Mouse (Mus musculus) CH12.LX (cell line): ENCODE data around the gene Cpt1a. TPM values are rescaled to one million over a fixed set of nuclear protein-coding genes. Genes with fewer than 3 reads are reported as not detected.

Experiments
- DNase-seq: peaks from one replicate; pipeline ENCODE4 v3.0.0-alpha.2; 2013; ENCODE audit errors: extremely low read depth
- H3K27ac ChIP-seq: 2 replicates; pipeline ENCODE4 v1.5.1; 2012; ENCODE audit warnings: low read depth, mild to moderate bottlenecking, control low read depth, moderate library complexity; ENCODE audit not compliant: insufficient read depth
- H3K27me3 ChIP-seq: replicated peaks from 2 replicates; pipeline ENCODE3; 2012; ENCODE audit warnings: inconsistent platforms
- H3K36me3 ChIP-seq, 2 experiments: replicated peaks in 1 of 2; 2 replicates each; pipeline versions ENCODE3 to v1.6.1; 2012; ENCODE audit warnings: inconsistent platforms in 1 of 2, low read length in 1 of 2, mild to moderate bottlenecking in 1 of 2, mixed read lengths in 1 of 2, moderate library complexity in 1 of 2; ENCODE audit not compliant: control insufficient read depth in 1 of 2, insufficient read depth in 1 of 2
- H3K4me1 ChIP-seq, 2 experiments: 2 replicates each; pipeline ENCODE4 v1.6.1; 2012; ENCODE audit warnings: inconsistent platforms in 1 of 2, moderate library complexity in 1 of 2; ENCODE audit not compliant: insufficient read depth in 2 of 2, control insufficient read depth in 1 of 2
- H3K4me2 ChIP-seq: 2 replicates; pipeline ENCODE4 v1.6.1; 2012; ENCODE audit warnings: low read depth, mild to moderate bottlenecking, control low read depth; ENCODE audit not compliant: poor library complexity, insufficient read depth, severe bottlenecking
- H3K4me3 ChIP-seq, 3 experiments: fragments of 150-350 bp in 1 of 3; sonication (generic) in 1 of 3; replicated peaks in 1 of 3; 2 replicates each; pipeline versions ENCODE3 to v1.5.1; 2011 to 2012; ENCODE audit warnings: low read depth in 2 of 3, low read length in 2 of 3, mild to moderate bottlenecking in 2 of 3, moderate library complexity in 2 of 3, control low read depth in 1 of 3, improper control_type of control experiment in 1 of 3, inconsistent platforms in 1 of 3, mixed read lengths in 1 of 3; ENCODE audit not compliant: poor library complexity in 1 of 3
- H3K79me2 ChIP-seq: replicated peaks from 2 replicates; pipeline ENCODE4 v1.6.1; 2012; ENCODE audit warnings: mild to moderate bottlenecking, moderate library complexity; ENCODE audit not compliant: control insufficient read depth, poor library complexity, insufficient read depth, severe bottlenecking; ENCODE audit errors: extremely low read depth
- H3K9ac ChIP-seq: 2 replicates; pipeline ENCODE4 v1.6.1; 2012; ENCODE audit warnings: low read depth, mild to moderate bottlenecking, control low read depth, moderate library complexity; ENCODE audit not compliant: insufficient read depth
- H3K9me3 ChIP-seq: replicated peaks from 2 replicates; pipeline ENCODE3; 2012; ENCODE audit warnings: low read length, inconsistent platforms, mixed read lengths
- CTCF ChIP-seq, 2 experiments: IDR thresholded peaks in 1 of 2; conservative IDR thresholded peaks in 1 of 2; 2 replicates each; pipeline ENCODE4 v1.5.1; 2011 to 2012; ENCODE audit warnings: low read depth in 2 of 2, low read length in 2 of 2, improper control_type of control experiment in 1 of 2, inconsistent platforms in 1 of 2, mild to moderate bottlenecking in 1 of 2, moderate library complexity in 1 of 2
- EP300 ChIP-seq: IDR thresholded peaks from 2 replicates; pipeline ENCODE4 v1.6.1; 2011; ENCODE audit warnings: low read length, improper control_type of control experiment
- ETS1 ChIP-seq: conservative IDR thresholded peaks from 2 replicates; pipeline ENCODE4 v1.6.1; 2012; ENCODE audit warnings: low read depth, mild to moderate bottlenecking, inconsistent platforms, low read length, improper control_type of control experiment, moderate library complexity
- HCFC1 ChIP-seq: IDR thresholded peaks from 2 replicates; pipeline ENCODE4 v1.6.1; 2012; ENCODE audit warnings: low read depth, mild to moderate bottlenecking, inconsistent platforms, low read length, improper control_type of control experiment
- JUN ChIP-seq: IDR thresholded peaks from 2 replicates; pipeline ENCODE4 v1.6.1; 2011; ENCODE audit warnings: low read depth, mild to moderate bottlenecking, low read length, improper control_type of control experiment, moderate library complexity; ENCODE audit not compliant: insufficient read depth
- KAT2A ChIP-seq: IDR thresholded peaks from 2 replicates; pipeline ENCODE4 v1.6.1; 2012; ENCODE audit warnings: low read length, improper control_type of control experiment, inconsistent platforms; ENCODE audit not compliant: insufficient replicate concordance
- MAFK ChIP-seq: IDR thresholded peaks from 2 replicates; pipeline ENCODE4 v1.6.1; 2011; ENCODE audit warnings: low read length, improper control_type of control experiment; ENCODE audit not compliant: insufficient replicate concordance
- MAZ ChIP-seq: IDR thresholded peaks from 2 replicates; pipeline ENCODE4 v1.6.1; 2012; ENCODE audit warnings: low read depth, mild to moderate bottlenecking, inconsistent platforms, low read length, improper control_type of control experiment, moderate library complexity
- MEF2A ChIP-seq: IDR thresholded peaks from 2 replicates; pipeline ENCODE4 v1.6.1; 2014; ENCODE audit warnings: low read depth, mild to moderate bottlenecking, inconsistent platforms, low read length, improper control_type of control experiment, borderline replicate concordance
- MYC ChIP-seq: IDR thresholded peaks from 2 replicates; pipeline ENCODE4 v1.6.1; 2011; ENCODE audit warnings: low read depth, mild to moderate bottlenecking, improper control_type of control experiment, low read length
- NELFE ChIP-seq: IDR thresholded peaks from 2 replicates; pipeline ENCODE4 v1.6.1; 2011; ENCODE audit warnings: low read depth, low read length, improper control_type of control experiment
- POLR2A ChIP-seq: IDR thresholded peaks from 2 replicates; pipeline ENCODE4 v1.6.1; 2011; ENCODE audit warnings: low read depth, mild to moderate bottlenecking, improper control_type of control experiment, low read length
- SMC3 ChIP-seq: IDR thresholded peaks from 2 replicates; pipeline ENCODE4 v1.6.1; 2011; ENCODE audit warnings: low read depth, low read length, improper control_type of control experiment
- UBTF ChIP-seq: IDR thresholded peaks from 2 replicates; pipeline ENCODE4 v1.6.1; 2012; ENCODE audit warnings: low read depth, mild to moderate bottlenecking, inconsistent platforms, low read length, improper control_type of control experiment, moderate library complexity
- USF2 ChIP-seq: conservative IDR thresholded peaks from 2 replicates; pipeline ENCODE4 v1.6.1; 2011; ENCODE audit warnings: low read depth, low read length, improper control_type of control experiment
- ZC3H11A ChIP-seq: IDR thresholded peaks from 2 replicates; pipeline ENCODE4 v1.6.1; 2012; ENCODE audit warnings: low read depth, mild to moderate bottlenecking, inconsistent platforms, low read length, improper control_type of control experiment
- ZKSCAN1 ChIP-seq: IDR thresholded peaks from 2 replicates; pipeline ENCODE4 v1.6.1; 2012; ENCODE audit warnings: low read depth, inconsistent platforms, low read length, improper control_type of control experiment, borderline replicate concordance
- ZMIZ1 ChIP-seq: IDR thresholded peaks from 2 replicates; pipeline ENCODE4 v1.6.1; 2012; ENCODE audit warnings: low read depth, mild to moderate bottlenecking, inconsistent platforms, low read length, improper control_type of control experiment
- ZNF384 ChIP-seq: IDR thresholded peaks from 2 replicates; pipeline ENCODE4 v1.6.1; 2012; ENCODE audit warnings: low read depth, low read length, improper control_type of control experiment, inconsistent platforms
- dilution Hi-C: fragments of 300-500 bp; cut with MboI; formaldehyde crosslinking; loops from 2 replicates; pipeline ENCODE4 v1.14.3; 2020; ENCODE audit warnings: low sequenced_read_pairs; ENCODE audit not compliant: extremely low pct_unique_long_range_greater_than_20kb, extremely low pct_ligation_motif_present
- in situ Hi-C: fragments of 300-500 bp; cut with MboI; formaldehyde crosslinking; loops from 3 replicates; pipeline ENCODE4 v1.14.3; 2019; ENCODE audit warnings: low sequenced_read_pairs, low pct_ligation_motif_present, low pct_unique_long_range_greater_than_20kb, mixed read lengths
- polyA plus RNA-seq: library from polyadenylated mRNA; unstranded; fragments of >175 nt; gene quantifications from 2 replicates; pipeline ENCODE4 v1.2.1, GENCODE M21; 2012; ENCODE audit warnings: low read depth; ENCODE audit not compliant: insufficient read length
- total RNA-seq, 2 experiments: library from RNA; depleted of rRNA; stranded (reverse); fragments of 300-350 nt in 1 of 2; fragments of >200 nt in 1 of 2; gene quantifications; 2 replicates each; pipeline ENCODE4 v1.2.3; 2012 to 2014

Gene Cpt1a
- total and polyA plus RNA-seq, 3 experiments = 0.81 to 4.5 (median 2.6) TPM

DNA sequence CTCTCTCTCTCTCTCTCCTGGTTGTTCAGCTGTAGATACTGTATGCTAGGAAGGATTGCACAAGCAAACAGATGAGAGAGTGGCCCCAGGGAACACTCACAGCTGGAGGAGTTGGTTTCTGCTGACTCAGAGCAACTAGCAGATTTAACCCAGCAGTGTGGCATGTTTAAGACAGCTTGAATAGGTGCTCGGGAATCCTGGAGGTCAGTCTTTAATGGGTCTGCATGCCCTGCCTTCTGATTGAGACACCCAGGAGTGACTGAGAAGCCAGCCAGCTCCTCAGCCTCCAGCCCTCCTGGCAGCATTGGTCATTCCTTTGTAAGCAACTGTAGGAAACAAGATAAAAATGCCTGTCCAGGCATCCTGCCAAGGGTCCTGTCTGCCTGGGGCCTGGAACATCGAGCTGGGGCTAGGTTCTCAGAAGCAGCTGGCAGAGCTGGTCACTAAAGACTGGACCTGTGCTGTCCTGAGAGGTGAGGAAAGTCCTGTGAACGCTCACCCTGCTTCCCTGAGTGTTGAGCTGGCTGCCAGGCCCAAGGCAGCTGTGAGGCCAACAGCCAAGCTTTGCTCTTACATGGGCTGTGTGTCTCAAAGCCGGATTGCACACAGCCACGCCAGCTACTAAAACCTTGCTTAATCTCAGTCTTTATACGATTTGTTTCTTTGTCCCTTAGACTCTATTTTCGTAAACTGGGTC lies 31.4 kb downstream of the Cpt1a start:
- Histone ChIP-seq H3K27me3 (no peaks in the 10 kb centered on the region), H3K27ac (no peak overlapping the region), H3K79me2 (no peaks in the 10 kb centered on the region), H3K4me1 (no peaks in the 10 kb centered on the region), H3K4me2 (no peak overlapping the region), H3K9me3 (no peaks in the 10 kb centered on the region), H3K36me3 (peaks cover 2 to 3% of the 10 kb centered on the region in 2 experiments), H3K4me3 (no peak overlapping the region)
- no peak for DNase-seq
- no peak for TF ChIP-seq MEF2A
- TF ChIP-seq USF2 = no peak
- no peak for TF ChIP-seq ZC3H11A
- TF ChIP-seq ZKSCAN1 = no peak
- TF ChIP-seq EP300 = no peak
- no peak for TF ChIP-seq JUN
- no peak for TF ChIP-seq NELFE
- no peak for TF ChIP-seq MAFK
- no peak for TF ChIP-seq KAT2A
- TF ChIP-seq ZMIZ1 = no peak
- TF ChIP-seq MAZ = no peak
- TF ChIP-seq, all 38 proteins: peak for 0
- no peak overlapping the region for H3K9ac ChIP-seq
- in situ Hi-C loops (no loop called here), dilution Hi-C loops (no loop called here)

DNA sequence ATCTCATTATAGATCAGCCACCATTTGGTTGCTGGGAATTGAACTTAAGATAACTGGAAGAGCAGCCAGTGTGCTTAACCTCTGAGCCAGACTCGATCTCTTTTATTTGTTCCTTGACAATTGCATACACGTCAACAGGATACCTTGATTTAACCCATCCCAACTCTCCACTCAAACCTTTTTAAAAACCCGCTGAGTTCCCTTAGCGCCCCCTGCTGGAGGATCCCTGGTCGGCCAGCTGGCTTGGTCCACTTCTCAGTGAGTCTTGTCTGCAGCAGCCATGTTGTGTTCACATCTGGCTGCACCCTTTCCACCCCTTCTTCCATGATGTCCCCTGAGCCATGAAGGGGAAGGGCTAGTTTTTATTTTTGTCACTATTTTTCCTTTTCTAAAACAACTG lies 33.0 kb downstream of the Cpt1a start:
- no peaks in the 10 kb centered on the region for H3K27me3 ChIP-seq
- in situ Hi-C loops (no loop called here), dilution Hi-C loops (no loop called here)
- no peak overlapping the region for H3K4me3 ChIP-seq
- no peak overlapping the region for H3K9ac ChIP-seq
- TF ChIP-seq HCFC1 (no peak), SMC3 (peak; percentile 11; the same call in 1 of the 2 replicates), ZNF384 (no peak), MEF2A (no peak), ZC3H11A (no peak), ETS1 (no peak), CTCF (conservative IDR thresholded peaks at IDR 0.05 in 1 of 2, IDR thresholded peaks at IDR 0.05 in 1 of 2; ENCODE audit: low read depth in 2 of 2, low read length in 2 of 2) (peak; percentile 35 to 42; a peak in 3 of 4 replicates), POLR2A (no peak), UBTF (no peak), ZMIZ1 (no peak), MYC (no peak)
- H3K4me2 ChIP-seq = no peak overlapping the region
- H3K4me1 ChIP-seq = peaks cover 3 to 6% of the 10 kb centered on the region in 2 experiments; a peak in 3 of 4 replicates
- H3K79me2 ChIP-seq = no peaks in the 10 kb centered on the region
- peaks cover 2 to 3% of the 10 kb centered on the region in 2 experiments for H3K36me3 ChIP-seq
- DNase-seq = peak; percentile 17
- H3K9me3 ChIP-seq = no peaks in the 10 kb centered on the region
- no peak overlapping the region for H3K27ac ChIP-seq
